Mouse (Mus musculus): ENCODE results near the gene Vmn2r30. TPM values are rescaled to one million over a fixed set of nuclear protein-coding genes. Genes with fewer than 3 reads are reported as not detected.
"Not testable (repeated sequence)": the region's sequence is repeated elsewhere in the genome, so short reads cannot be mapped to it uniquely, and the experiment has no call there.

Gene Vmn2r30
- polyA plus RNA-seq (2015; fragmentation: Nextera tagmentation; extraction: Ambion mirVana) = 0.03 TPM in 1 of 2 replicates, not detected in the other

DNA sequence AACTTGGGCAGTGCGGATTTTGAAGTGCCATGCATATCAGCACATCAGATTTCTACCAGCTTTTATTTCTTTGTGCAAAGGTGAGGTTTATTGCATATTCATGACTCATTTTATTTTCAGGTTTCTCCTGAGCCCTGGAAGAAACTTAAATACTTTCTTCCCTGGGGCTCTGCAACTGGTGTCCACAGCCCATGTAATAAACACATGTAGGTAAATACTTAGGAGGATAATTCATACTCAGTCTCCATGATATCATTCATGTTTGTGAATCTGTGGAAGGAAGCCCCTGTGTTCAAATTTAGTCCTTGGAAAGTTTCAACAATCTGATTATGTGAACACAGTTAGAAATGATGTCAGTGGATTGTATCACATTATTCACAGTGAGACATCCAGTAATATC is at the start of gene Vmn2r30:
Gene Vmn2r30 (minus strand): TSS at position 101 of the 400 bp plus-strand sequence.
- not testable (repeated sequence) for H3K4me1 ChIP-seq (ENCODE audit: control insufficient read depth, insufficient read depth, low read length); H3K36me3 ChIP-seq (ENCODE audit: control insufficient read depth, insufficient read depth, low read length); H3K4me2 ChIP-seq (ENCODE audit: low read depth, low read length); H3K9ac ChIP-seq (ENCODE audit: low read length); H3K27me3 ChIP-seq (ENCODE audit: control insufficient read depth, insufficient read depth, low read length); ATAC-seq (ENCODE audit: insufficient read depth, low FRiP score); H3K27ac ChIP-seq (ENCODE audit: low read length); H3K9me3 ChIP-seq (replicated peaks; ENCODE audit: control insufficient read depth, low read length); H3K4me3 ChIP-seq (replicated peaks; ENCODE audit: low read length)
- no CpG with 5 or more reads among the region's 1 CpGs for WGBS

DNA sequence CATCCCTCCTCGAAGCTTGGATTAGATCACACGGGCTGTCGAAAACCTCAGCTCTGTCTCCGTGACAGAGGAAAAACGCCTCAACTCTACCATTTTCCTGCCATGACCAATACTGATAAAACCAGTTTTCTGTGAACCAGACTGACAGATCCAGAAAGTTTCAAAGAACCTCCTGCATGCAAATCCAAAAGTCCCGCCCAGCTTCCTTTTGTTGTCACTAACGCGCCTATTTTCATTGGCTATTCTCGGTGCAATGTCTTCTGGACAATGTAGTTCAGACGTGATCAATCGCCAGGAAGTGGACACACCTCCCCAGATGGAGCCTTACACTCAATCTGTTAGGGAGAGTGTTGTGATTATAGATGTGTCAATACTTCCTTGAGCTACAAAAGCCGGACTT is 37.0 kb upstream of the Vmn2r30 start, which contains the start of gene Gm45783:
Gene Gm45783 (minus strand): TSS at position 143 of the 400 bp plus-strand sequence.
- H3K4me3 ChIP-seq (replicated peaks; ENCODE audit: low read length); H3K4me2 ChIP-seq (ENCODE audit: low read depth, low read length); H3K4me1 ChIP-seq (ENCODE audit: control insufficient read depth, insufficient read depth, low read length); H3K9me3 ChIP-seq (replicated peaks; ENCODE audit: control insufficient read depth, low read length); H3K36me3 ChIP-seq (ENCODE audit: control insufficient read depth, insufficient read depth, low read length); ATAC-seq (ENCODE audit: insufficient read depth, low FRiP score); H3K27ac ChIP-seq (ENCODE audit: low read length); H3K9ac ChIP-seq (ENCODE audit: low read length); H3K27me3 ChIP-seq (ENCODE audit: control insufficient read depth, insufficient read depth, low read length): not testable (repeated sequence)
- WGBS = 41% methylated on average over 12 of the region's 12 CpGs

DNA sequence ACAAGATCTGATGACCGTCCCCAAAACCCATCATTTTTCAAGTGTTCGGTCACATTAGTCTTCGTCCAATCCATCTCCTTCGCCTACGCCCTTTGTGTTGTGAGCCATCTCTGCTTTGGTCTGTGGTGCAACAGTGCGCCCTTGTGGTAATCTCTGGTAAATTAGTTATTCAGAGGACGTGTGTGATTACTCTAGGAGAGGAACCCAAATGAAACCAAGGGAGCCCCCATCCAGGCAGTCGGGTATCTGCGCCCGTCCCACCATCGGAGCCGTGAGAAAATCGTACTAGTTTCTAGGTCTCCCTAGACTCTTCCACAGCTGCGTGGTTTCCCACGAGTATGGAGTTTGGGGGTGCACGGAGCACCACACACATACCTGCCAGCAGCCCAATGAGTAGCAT is 41.8 kb downstream of the Vmn2r30 start:
- Histone ChIP-seq H3K9ac (ENCODE audit: low read length) (no peak overlapping the region), H3K4me1 (ENCODE audit: control insufficient read depth, insufficient read depth, low read length) (no peaks in the 10 kb centered on the region), H3K4me2 (ENCODE audit: low read depth, low read length) (no peak overlapping the region), H3K27ac (ENCODE audit: low read length) (no peak overlapping the region), H3K4me3 (replicated peaks; ENCODE audit: low read length) (no peak overlapping the region), H3K9me3 (replicated peaks; ENCODE audit: control insufficient read depth, low read length) (no peaks in the 10 kb centered on the region), H3K27me3 (ENCODE audit: control insufficient read depth, insufficient read depth, low read length) (no peaks in the 10 kb centered on the region), H3K36me3 (ENCODE audit: control insufficient read depth, insufficient read depth, low read length) (peaks cover 17% of the 10 kb centered on the region)
- ATAC-seq (ENCODE audit: insufficient read depth, low FRiP score) = no peak
- WGBS = 80% methylated on average over 16 of the region's 16 CpGs

DNA sequence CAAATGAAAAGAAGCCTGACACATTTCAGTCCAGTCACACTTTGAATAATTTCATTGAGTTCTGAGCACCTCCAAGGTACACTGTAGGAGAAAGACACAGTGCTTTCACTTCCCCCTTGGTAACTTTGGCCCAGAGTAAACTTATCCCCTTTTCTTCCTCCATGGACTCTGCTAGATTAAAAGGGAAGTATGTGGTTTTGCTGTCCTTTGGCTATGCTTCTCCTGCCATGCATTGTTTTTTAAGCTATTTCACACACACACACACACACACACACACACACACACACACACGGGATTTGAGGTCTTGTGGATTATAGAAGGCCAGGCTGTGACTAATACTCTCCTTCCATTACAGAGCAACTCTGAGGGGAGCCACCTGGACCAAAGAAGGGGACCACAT is 56.0 kb downstream of the Vmn2r30 start:
- no peak overlapping the region for H3K27ac ChIP-seq (ENCODE audit: low read length)
- ATAC-seq (ENCODE audit: insufficient read depth, low FRiP score) = no peak

DNA sequence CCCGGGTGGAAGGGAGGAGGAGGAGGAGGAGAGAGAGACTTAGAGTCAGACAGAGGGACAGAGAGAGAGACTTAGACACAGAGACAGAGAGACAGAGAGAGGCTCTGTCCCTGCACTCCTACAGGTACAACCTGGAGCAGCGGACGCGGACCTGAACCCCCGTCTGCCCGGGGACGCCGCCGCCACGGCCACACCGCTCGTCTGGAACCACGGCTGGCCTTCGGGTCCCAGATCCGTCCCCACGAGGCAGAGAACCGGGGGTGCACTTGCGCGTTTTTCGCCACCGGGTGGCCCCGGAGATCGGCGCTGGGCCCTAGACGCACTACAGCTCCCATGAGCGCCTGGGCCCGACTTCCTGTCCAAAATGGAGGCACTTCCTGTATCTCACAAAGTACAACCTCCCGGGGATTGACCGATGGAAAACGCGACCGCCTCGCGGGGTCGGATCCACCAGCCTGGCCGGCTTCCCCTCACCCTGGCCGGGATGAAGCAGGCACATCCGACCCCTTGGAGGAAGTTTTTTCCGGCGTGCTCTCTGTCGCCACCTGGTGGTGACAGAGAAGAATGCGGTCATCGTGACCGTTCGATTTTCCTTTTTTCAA is 59.3 kb downstream of the Vmn2r30 start, which contains the start of gene Gm45844:
Gene Gm45844 (minus strand): TSS at position 324 of the 602 bp plus-strand sequence.
- H3K4me3 ChIP-seq (replicated peaks; ENCODE audit: low read length) = peak within 1 kb of the TSS; percentile 39
- not testable (repeated sequence) for H3K36me3 ChIP-seq (ENCODE audit: control insufficient read depth, insufficient read depth, low read length); H3K9me3 ChIP-seq (replicated peaks; ENCODE audit: control insufficient read depth, low read length); H3K4me1 ChIP-seq (ENCODE audit: control insufficient read depth, insufficient read depth, low read length); H3K27me3 ChIP-seq (ENCODE audit: control insufficient read depth, insufficient read depth, low read length)
- peak; percentile 99 for ATAC-seq (ENCODE audit: insufficient read depth, low FRiP score)
- H3K9ac ChIP-seq (ENCODE audit: low read length) = peak within 1 kb of the TSS; percentile 43
- H3K27ac ChIP-seq (ENCODE audit: low read length) = peak within 1 kb of the TSS; percentile 39
- 38% methylated on average over 45 of the region's 45 CpGs for WGBS
- H3K4me2 ChIP-seq (ENCODE audit: low read depth, low read length) = peak within 1 kb of the TSS; percentile 46

More for the DNA sequence above, 56.0 kb downstream of the Vmn2r30 start:
- Histone ChIP-seq H3K4me3 (replicated peaks; ENCODE audit: low read length) (no peak overlapping the region), H3K36me3 (ENCODE audit: control insufficient read depth, insufficient read depth, low read length) (peaks cover 7% of the 10 kb centered on the region), H3K9ac (ENCODE audit: low read length) (no peak overlapping the region), H3K27me3 (ENCODE audit: control insufficient read depth, insufficient read depth, low read length) (no peaks in the 10 kb centered on the region), H3K4me1 (ENCODE audit: control insufficient read depth, insufficient read depth, low read length) (no peaks in the 10 kb centered on the region), H3K4me2 (ENCODE audit: low read depth, low read length) (no peak overlapping the region), H3K9me3 (replicated peaks; ENCODE audit: control insufficient read depth, low read length) (peaks cover 4% of the 10 kb centered on the region)
- WGBS = 33% methylated on average over 1 of the region's 1 CpGs

DNA sequence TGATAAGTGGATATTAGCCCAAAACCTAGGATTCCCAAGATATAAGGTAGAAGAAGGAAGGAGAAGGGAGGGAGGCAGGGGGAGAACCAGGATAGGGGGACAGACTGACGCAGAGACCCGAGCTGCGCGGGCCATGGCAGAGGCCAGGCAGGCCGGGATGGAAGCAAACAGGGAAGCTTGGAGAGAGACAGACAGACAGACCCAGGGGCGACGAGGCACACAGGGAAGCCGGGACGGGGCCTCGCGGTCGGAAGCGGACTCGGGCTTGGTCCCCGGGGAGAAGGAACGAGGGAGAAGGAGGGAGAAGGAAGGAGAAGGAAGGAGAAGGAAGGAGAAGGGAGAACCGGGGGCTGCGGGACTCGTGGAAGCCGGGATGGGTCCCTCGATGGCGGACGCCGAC is 59.9 kb downstream of the Vmn2r30 start:
- not testable (repeated sequence) for H3K36me3 ChIP-seq (ENCODE audit: control insufficient read depth, insufficient read depth, low read length); ATAC-seq (ENCODE audit: insufficient read depth, low FRiP score); H3K27me3 ChIP-seq (ENCODE audit: control insufficient read depth, insufficient read depth, low read length); H3K9me3 ChIP-seq (replicated peaks; ENCODE audit: control insufficient read depth, low read length); H3K4me1 ChIP-seq (ENCODE audit: control insufficient read depth, insufficient read depth, low read length)
- Histone ChIP-seq H3K4me2 (ENCODE audit: low read depth, low read length) (peak overlapping the region; percentile 46), H3K4me3 (replicated peaks; ENCODE audit: low read length) (peak overlapping the region; percentile 39), H3K9ac (ENCODE audit: low read length) (peak overlapping the region; percentile 43), H3K27ac (ENCODE audit: low read length) (peak overlapping the region; percentile 39)
- WGBS = 42% methylated on average over 24 of the region's 24 CpGs

Small RNAs within 50 kb of the gene (microRNA-seq; reads per million reads assigned to microRNA genes)
- not detected for gene Mir5620

Other genes starting within 250 kb of the Vmn2r30 start
- 14.7 and 15.8 TPM in 2 replicates for gene Zfp954, start 216.1 kb downstream of the Vmn2r30 start, polyA plus RNA-seq (2015; fragmentation: Nextera tagmentation; extraction: Ambion mirVana)
- 1.8 and 2.1 TPM in 2 replicates for gene Zfp773, start 200.9 kb downstream of the Vmn2r30 start, polyA plus RNA-seq (2015; fragmentation: Nextera tagmentation; extraction: Ambion mirVana)
- 1.8 and 2.3 TPM in 2 replicates for gene Zfp418, start 166.3 kb downstream of the Vmn2r30 start, polyA plus RNA-seq (2015; fragmentation: Nextera tagmentation; extraction: Ambion mirVana)
- gene Zfp772, start 127.6 kb downstream of the Vmn2r30 start, polyA plus RNA-seq (2015; fragmentation: Nextera tagmentation; extraction: Ambion mirVana) = 7.7 and 9.7 TPM in 2 replicates
- 0.82 and 1.0 TPM in 2 replicates for gene Vmn2r29, start 90.3 kb downstream of the Vmn2r30 start, polyA plus RNA-seq (2015; fragmentation: Nextera tagmentation; extraction: Ambion mirVana)
- 1.5 and 3.7 TPM in 2 replicates for gene Gm45844, start 59.3 kb downstream of the Vmn2r30 start, polyA plus RNA-seq (2015; fragmentation: Nextera tagmentation; extraction: Ambion mirVana)
- gene Clcn4, start 36.8 kb downstream of the Vmn2r30 start, polyA plus RNA-seq (2015; fragmentation: Nextera tagmentation; extraction: Ambion mirVana) = 51.4 and 59.2 TPM in 2 replicates
- not detected in 2 replicates for gene Gm45783, start 37.0 kb upstream of the Vmn2r30 start, polyA plus RNA-seq (2015; fragmentation: Nextera tagmentation; extraction: Ambion mirVana)
- gene Vmn2r31, start 62.1 kb upstream of the Vmn2r30 start, polyA plus RNA-seq (2015; fragmentation: Nextera tagmentation; extraction: Ambion mirVana) = not detected in 2 replicates
- not detected in 2 replicates for gene Vmn2r32, start 142.4 kb upstream of the Vmn2r30 start, polyA plus RNA-seq (2015; fragmentation: Nextera tagmentation; extraction: Ambion mirVana)
- not detected in 2 replicates for gene Vmn2r33, start 229.2 kb upstream of the Vmn2r30 start, polyA plus RNA-seq (2015; fragmentation: Nextera tagmentation; extraction: Ambion mirVana)

Data from stomach, embryonic 16.5 days (tissue).